Mouse (Mus musculus) megakaryocyte, embryonic 14.5 days (primary cell): Measurements from ENCODE around the gene BC037034. TPM values are rescaled to one million over a fixed set of nuclear protein-coding genes. Genes with fewer than 3 reads are reported as not detected.

ENCODE experiments used
- H3K27me3 ChIP-seq: replicated peaks from 2 replicates; pipeline ENCODE3; 2012; ENCODE audit warnings: inconsistent platforms
- H3K36me3 ChIP-seq: replicated peaks from 2 replicates; pipeline ENCODE3; 2012; ENCODE audit warnings: low read length, inconsistent platforms, mixed read lengths
- H3K4me1 ChIP-seq: 2 replicates; pipeline ENCODE4 v1.6.1; 2012; ENCODE audit warnings: inconsistent platforms
- H3K4me3 ChIP-seq: replicated peaks from 2 replicates; pipeline ENCODE3; 2012; ENCODE audit warnings: moderate library complexity, mild to moderate bottlenecking, inconsistent platforms
- H3K9me3 ChIP-seq: 2 replicates; pipeline ENCODE4 v1.6.1; 2012; ENCODE audit warnings: inconsistent platforms
- FLI1 ChIP-seq: IDR thresholded peaks from 2 replicates; pipeline ENCODE4 v1.6.1; 2012; ENCODE audit warnings: low read length, inconsistent platforms, mixed read lengths
- GATA1 ChIP-seq: IDR thresholded peaks from 3 replicates; pipeline ENCODE4 v1.6.1; 2012; ENCODE audit warnings: mixed read lengths, low read length, inconsistent platforms, borderline replicate concordance
- polyA plus RNA-seq: library from polyadenylated mRNA; stranded (reverse); fragments of >175 nt; gene quantifications from 2 replicates; pipeline ENCODE4 v1.2.3, GENCODE M21; 2012; ENCODE audit warnings: low replicate concordance; ENCODE audit not compliant: insufficient read depth

The BC037034 gene
- polyA plus RNA-seq, 1 experiment = 49.9 TPM

DNA sequence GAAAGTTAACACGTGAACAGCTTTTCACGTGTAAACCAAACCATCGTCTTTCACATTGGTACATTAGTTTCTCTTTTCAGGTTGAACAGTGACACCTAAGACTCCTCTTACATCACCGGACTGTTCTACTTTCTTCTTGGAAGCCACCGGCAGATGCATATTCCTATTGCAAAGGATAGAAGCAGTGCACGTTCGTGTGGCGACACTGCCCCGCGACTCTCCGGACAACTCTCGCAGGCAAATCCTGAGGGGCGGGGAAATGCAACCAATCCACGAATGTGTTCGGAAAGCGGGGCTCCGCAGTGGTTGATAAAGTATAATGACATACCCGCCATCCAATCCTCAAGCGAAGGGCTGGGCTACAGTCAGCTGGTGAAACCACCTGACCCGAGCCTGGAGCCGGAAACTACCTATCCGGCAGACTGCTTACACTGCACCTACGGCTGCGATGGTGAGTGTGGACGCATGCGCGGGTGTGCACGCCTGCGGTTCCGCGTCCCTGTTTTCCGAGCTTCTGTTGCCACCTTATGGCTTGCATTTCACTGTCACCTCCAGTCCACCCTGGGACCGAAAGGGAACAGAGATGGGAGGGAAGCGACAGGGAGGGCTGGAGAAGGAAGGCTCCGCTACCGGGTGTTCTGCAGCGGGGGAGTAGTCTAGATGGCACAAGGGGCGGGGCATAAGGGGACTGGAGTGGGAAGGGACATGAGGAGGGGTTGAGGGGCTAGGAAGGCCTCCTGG lies 8.3 kb downstream of the BC037034 start, which contains the start of gene Lamtor4:
Lamtor4 (plus strand) TSS at position 130 of the 741 bp plus-strand sequence.
- TF ChIP-seq GATA1 (no peak), FLI1 (no peak)
- Histone ChIP-seq H3K9me3 (peaks cover 16% of the 10 kb centered on the region), H3K36me3 (peaks cover 34% of the 10 kb centered on the region), H3K4me3 (peak within 1 kb of the TSS; percentile 94), H3K27me3 (peaks cover 5% of the 10 kb centered on the region), H3K4me1 (peaks cover 59% of the 10 kb centered on the region)

DNA sequence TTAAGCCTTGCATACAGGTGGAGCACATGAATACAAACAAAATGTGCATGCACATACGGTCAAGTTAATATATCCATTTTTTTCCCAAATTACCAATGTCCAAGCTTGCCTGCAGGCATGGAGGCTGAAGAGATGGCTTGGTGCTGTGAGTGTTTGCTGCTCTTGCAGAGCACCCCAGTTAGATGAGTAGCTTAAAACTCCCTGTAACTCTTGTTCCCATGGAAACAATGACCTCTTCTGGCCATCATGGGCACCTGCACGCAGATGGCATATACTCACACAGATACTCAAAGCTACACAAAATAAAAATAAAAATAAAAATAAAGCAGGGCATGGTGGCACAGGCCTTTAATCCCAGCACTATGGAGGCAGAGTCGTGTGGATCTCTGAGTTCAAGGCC lies 10.8 kb downstream of the BC037034 start:
- peaks cover 5% of the 10 kb centered on the region for H3K27me3 ChIP-seq
- H3K4me1 ChIP-seq = peaks cover 34% of the 10 kb centered on the region
- peaks cover 9% of the 10 kb centered on the region for H3K36me3 ChIP-seq
- H3K9me3 ChIP-seq = peaks cover 23% of the 10 kb centered on the region
- TF ChIP-seq GATA1 = no peak
- no peak for TF ChIP-seq FLI1
- H3K4me3 ChIP-seq = no peak overlapping the region

DNA sequence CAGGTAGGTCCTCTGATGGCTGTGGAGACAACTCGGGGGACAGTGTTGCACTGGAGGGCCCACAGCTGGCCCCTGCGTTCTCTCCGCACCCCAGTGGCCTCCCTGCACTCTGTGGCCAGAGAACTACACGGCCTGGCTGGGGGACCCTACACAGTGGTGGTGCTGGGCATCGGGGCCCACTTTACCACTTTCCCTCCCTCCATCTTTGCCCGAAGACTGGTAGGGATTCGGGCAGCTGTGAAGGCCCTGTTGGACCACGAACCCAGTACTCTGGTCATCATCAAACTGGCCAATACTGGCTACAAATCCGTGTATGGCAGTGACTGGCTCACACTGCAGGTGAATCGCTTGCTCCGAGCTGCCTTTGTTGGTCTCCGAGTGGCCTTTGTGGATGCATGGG lies 12.7 kb downstream of the BC037034 start:
- peaks cover 23% of the 10 kb centered on the region for H3K9me3 ChIP-seq
- peaks cover 15% of the 10 kb centered on the region for H3K4me1 ChIP-seq
- TF ChIP-seq GATA1 (no peak), FLI1 (no peak)
- H3K36me3 ChIP-seq = no peaks in the 10 kb centered on the region
- no peak overlapping the region for H3K4me3 ChIP-seq
- peaks cover 5% of the 10 kb centered on the region for H3K27me3 ChIP-seq

DNA sequence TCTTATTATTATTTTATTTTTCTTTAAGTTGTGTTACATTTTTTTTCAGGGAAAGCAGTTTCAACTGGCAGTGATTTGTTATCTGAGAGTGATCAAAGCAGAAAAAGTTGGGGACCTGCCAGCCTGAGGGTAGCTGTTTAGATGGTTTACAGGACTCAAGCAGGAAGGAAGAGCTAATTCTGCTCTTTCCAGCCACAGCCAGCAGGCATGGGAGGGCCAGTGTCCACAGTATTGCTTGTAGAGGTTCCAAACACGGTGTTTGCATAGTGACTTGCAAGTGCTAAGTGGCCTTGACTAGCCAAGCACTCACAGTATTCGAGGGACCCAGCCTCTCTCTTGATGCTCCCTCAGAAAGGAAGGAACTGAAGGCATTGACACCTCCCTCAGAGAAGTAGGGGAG lies 22.3 kb downstream of the BC037034 start:
- H3K4me3 ChIP-seq = no peak overlapping the region
- no peak for TF ChIP-seq GATA1
- no peak for TF ChIP-seq FLI1

DNA sequence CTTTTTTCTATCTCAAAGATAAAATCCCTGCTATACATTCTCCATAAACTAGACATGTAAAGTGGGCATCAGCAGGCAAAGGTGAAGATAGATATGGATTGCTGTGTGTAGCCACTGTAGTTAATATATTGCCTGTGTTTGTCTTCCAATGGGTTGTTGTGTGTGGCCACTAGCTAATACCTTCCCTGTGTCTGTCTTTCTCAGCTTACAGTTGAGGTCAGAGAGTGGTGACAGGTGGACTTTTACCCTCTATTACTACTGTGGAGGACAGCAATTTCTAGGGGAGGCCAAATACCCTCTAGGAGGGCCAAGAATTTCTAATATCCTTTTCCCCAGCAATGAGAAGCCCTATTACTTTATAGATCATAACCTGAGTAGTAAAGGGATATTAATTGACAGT lies 29.6 kb downstream of the BC037034 start:
- TF ChIP-seq GATA1 (no peak), FLI1 (no peak)
- H3K4me3 ChIP-seq = no peak overlapping the region
- H3K27me3 ChIP-seq = peaks cover 15% of the 10 kb centered on the region
- H3K36me3 ChIP-seq = no peaks in the 10 kb centered on the region
- peaks cover 2% of the 10 kb centered on the region; the same call in 1 of the 2 replicates for H3K9me3 ChIP-seq
- peaks cover 17% of the 10 kb centered on the region for H3K4me1 ChIP-seq

More for the DNA sequence above, 22.3 kb downstream of the BC037034 start:
- peaks cover 13% of the 10 kb centered on the region; the same call in 1 of the 2 replicates for H3K9me3 ChIP-seq
- H3K36me3 ChIP-seq = no peaks in the 10 kb centered on the region
- H3K4me1 ChIP-seq = peaks cover 8% of the 10 kb centered on the region
- peaks cover 14% of the 10 kb centered on the region for H3K27me3 ChIP-seq

DNA sequence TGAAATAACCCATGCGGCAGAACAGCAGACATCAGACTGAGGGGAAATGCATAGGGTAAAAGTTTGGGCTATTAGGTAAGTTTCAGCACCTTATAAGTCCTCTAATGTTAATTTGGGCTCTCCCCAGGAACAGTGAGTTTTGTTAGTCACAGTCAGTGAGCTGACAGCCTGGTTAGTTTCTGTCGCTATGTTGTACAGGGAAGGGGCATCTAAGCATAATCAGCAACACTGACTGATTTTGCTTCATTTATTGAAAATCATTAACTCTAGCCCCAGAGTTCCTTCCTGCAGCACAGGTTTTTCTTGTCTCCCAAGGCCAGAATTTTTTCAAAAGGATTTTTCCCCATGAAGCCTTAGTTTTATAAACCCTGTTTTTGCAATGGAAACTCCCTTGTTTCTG lies 30.1 kb downstream of the BC037034 start:
- H3K4me3 ChIP-seq = no peak overlapping the region
- H3K9me3 ChIP-seq = no peaks in the 10 kb centered on the region
- H3K36me3 ChIP-seq = no peaks in the 10 kb centered on the region
- peaks cover 21% of the 10 kb centered on the region for H3K4me1 ChIP-seq
- no peak for TF ChIP-seq GATA1
- TF ChIP-seq FLI1 = no peak
- H3K27me3 ChIP-seq = peaks cover 15% of the 10 kb centered on the region

DNA sequence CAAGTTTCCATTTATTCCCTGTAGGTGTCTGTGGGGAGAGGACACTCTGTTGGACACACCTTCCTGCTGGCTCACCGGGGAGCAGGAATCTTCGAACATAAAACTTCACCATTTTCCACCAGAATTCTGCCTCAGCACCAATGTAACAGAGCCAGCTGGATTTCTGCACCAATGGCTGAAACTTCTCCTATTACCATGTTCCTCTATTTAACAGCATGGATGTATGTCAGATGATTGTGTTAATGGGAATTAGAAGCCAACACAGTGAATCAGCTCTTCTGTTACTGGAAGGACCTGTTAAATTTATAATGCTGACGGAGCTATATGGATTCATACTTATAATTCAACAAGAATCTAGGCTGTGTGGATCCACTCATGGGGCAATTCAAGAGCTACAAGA lies 34.3 kb downstream of the BC037034 start:
- no peaks in the 10 kb centered on the region for H3K36me3 ChIP-seq
- no peaks in the 10 kb centered on the region for H3K9me3 ChIP-seq
- peaks cover 51% of the 10 kb centered on the region for H3K4me1 ChIP-seq
- no peak for TF ChIP-seq GATA1
- no peak for TF ChIP-seq FLI1
- no peak overlapping the region for H3K4me3 ChIP-seq
- peaks cover 22% of the 10 kb centered on the region for H3K27me3 ChIP-seq

DNA sequence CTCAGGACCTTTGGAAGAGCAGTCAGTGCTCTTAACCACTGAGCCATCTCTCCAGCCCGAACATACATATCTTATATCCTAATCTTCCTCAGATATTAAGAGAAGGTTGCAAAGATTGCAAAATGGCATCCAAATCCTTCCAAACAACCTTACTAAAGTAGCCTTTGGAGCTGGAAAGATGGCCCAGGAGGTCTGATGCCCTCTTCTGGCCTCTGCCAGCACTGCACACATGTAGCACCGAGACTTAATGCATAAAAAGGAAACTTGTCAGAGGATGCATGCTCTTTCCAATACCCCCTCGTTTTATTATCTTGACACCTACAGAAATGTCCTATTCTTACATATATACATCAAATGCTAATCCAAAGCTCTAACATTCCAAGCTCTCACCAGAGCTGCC lies 35.8 kb downstream of the BC037034 start:
- no peaks in the 10 kb centered on the region for H3K36me3 ChIP-seq

DNA sequence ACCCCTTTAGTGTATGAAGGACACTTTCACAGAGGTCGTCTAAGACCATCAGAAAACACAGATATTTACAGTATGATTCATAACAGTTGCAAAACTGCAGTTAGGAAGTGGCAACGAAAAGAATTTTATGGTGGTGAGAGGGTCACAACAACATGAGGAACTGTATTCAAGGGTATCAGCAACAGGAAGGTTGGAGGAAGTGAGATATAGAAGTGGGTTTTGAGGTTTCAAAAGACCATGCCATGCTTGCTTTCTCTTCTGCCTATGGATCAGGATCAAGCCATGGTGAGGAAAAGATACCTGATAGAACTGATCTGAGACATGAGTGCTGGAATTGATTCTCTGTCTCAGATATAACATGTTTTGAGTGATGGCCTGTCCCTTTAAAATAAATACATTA lies 36.5 kb downstream of the BC037034 start:
- H3K27me3 ChIP-seq = peaks cover 26% of the 10 kb centered on the region
- H3K9me3 ChIP-seq = no peaks in the 10 kb centered on the region
- H3K4me3 ChIP-seq = peak overlapping the region; percentile 57
- H3K36me3 ChIP-seq = no peaks in the 10 kb centered on the region
- peaks cover 51% of the 10 kb centered on the region for H3K4me1 ChIP-seq
- TF ChIP-seq FLI1 (peak; percentile 76; the same call in 1 of the 2 replicates), GATA1 (peak; percentile 80; the same call in 1 of the 3 replicates)

More for the DNA sequence above, 35.8 kb downstream of the BC037034 start:
- Histone ChIP-seq H3K4me1 (peaks cover 51% of the 10 kb centered on the region), H3K27me3 (peaks cover 27% of the 10 kb centered on the region), H3K9me3 (no peaks in the 10 kb centered on the region), H3K4me3 (no peak overlapping the region)
- TF ChIP-seq FLI1 (no peak), GATA1 (no peak)

DNA sequence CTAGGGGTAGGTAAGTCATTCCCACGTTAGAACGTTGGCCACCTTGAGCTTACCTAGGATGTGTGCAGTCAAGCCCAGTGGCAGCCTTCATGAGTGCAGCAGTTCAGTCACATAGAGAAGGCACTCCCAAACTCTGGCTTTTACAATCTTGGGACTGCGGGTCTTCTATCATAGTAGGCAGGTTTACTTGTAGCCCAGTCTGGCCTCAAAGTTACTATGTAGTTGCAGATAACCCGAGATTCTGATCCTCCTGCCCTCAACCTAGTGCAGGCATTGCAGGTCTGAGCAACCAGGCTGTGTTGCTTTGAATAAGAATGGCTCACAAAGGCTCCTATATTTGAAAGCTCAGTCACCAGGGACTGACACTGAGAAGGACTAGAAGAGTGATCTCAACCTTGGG lies 37.3 kb downstream of the BC037034 start:
- Histone ChIP-seq H3K36me3 (no peaks in the 10 kb centered on the region), H3K4me1 (peaks cover 57% of the 10 kb centered on the region), H3K27me3 (peaks cover 24% of the 10 kb centered on the region), H3K9me3 (no peaks in the 10 kb centered on the region), H3K4me3 (peak overlapping the region; percentile 19)
- TF ChIP-seq FLI1 (no peak), GATA1 (no peak)

DNA sequence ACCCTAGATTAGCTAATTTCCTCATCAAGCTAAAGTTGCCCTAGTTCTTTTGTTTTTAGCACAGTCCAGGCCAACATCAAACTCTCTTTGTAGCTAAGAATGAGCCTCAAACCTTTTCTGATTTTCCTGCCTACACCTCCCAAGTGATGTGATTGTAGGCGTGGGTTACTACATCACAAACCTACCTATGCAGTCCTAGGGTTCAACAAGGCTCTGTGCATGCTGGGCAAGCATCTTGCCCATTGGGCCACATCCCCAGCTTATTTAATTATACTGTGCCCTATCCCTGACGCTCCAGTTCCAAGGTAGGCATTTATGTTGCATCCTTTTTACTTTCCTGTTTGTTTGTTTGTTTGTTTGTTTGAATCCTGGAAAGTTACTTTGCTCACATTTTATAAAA lies 38.1 kb downstream of the BC037034 start, which contains the start of gene Nxpe5:
Nxpe5 (plus strand) TSS at position 199 of the 400 bp plus-strand sequence.
- Histone ChIP-seq H3K4me1 (peaks cover 55% of the 10 kb centered on the region), H3K27me3 (peaks cover 23% of the 10 kb centered on the region), H3K4me3 (peak within 1 kb of the TSS; percentile 19), H3K36me3 (no peaks in the 10 kb centered on the region), H3K9me3 (no peaks in the 10 kb centered on the region)
- TF ChIP-seq FLI1 (no peak), GATA1 (no peak)
